Mouse (Mus musculus) layer of hippocampus, postnatal 14 days (tissue): ENCODE measurements around the gene Tmem120b. TPM values are rescaled to one million over a fixed set of nuclear protein-coding genes. Genes with fewer than 3 reads are reported as not detected.

ENCODE experiments used
- DNase-seq, 2 experiments: peaks; one replicate each; pipeline ENCODE4 v3.0.0; 2021 to 2022; ENCODE audit warnings: low spot score in 2 of 2, mixed read lengths in 1 of 2
- total RNA-seq, 2 experiments: library from RNA; stranded (reverse); gene quantifications; 2 replicates each; pipeline ENCODE4 v1.2.3; 2021

Tmem120b gene
- total RNA-seq, 2 experiments from 2014 or later = 20.1 to 20.3 TPM

- DNase-seq = no peak
These were observed 84.7 kb downstream of the Tmem120b start for GRCm38 (mm10) chr5:123152901-123153300.

DNA sequence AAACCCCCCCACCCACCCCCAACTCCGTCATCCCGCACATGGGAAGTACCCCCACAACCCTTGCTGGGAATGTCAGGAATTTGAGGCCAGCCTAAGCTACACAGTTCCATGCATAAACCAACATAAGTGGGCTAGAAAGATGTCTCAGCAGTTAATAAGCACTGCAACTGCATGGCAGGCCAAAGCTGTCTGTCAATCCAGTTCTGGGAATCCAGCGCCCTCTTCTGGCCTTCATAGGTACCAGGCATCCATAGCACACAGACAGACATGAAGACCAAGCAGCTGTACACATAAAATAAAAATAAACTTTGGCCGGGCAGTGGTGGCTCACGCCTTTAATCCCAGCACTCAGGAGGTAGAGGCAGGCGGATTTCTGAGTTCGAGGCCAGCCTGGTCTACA lies 87.2 kb downstream of the Tmem120b start:
- DNase-seq = peak; percentile 68 to 82

DNA sequence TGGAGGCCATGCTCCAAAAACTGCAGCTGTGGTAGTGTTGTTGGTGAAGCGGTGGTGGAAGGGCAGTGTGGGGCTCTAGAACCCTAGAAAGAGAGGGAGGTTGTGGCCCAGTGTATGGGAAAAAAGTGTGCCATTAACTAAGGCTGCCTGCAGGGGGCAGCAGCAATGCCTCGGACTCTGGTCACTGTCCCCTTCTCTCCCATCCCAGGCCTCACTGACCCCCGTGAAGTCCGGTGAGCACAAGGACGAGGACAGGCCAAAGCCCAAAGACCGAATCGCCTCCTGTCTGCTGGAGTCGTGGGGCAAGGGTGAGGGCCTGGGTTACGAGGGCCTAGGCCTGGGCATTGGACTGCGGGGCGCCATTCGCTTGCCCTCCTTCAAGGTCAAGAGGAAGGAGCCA lies 88.5 kb downstream of the Tmem120b start:
- no peak for DNase-seq

DNA sequence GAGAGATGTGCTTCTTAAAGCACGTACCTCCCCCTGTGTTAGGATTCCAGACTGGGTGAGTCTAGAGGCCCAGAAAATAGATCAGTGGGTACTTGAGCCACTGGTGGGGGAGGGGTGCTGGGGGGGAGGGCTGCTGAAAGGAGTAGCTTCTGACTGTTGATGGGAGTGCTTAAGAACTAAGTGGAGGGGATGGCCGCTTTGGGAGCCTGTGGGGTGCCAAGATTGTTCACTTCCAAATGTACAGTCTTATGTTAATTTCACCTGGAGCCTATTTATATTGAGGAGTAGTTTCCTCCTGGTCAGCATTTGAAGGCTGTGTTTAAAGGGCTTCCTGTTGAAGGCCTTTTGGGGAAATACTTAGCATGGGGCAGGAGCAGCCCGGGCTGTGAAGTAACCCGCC lies 89.8 kb downstream of the Tmem120b start:
- no peak for DNase-seq

DNA sequence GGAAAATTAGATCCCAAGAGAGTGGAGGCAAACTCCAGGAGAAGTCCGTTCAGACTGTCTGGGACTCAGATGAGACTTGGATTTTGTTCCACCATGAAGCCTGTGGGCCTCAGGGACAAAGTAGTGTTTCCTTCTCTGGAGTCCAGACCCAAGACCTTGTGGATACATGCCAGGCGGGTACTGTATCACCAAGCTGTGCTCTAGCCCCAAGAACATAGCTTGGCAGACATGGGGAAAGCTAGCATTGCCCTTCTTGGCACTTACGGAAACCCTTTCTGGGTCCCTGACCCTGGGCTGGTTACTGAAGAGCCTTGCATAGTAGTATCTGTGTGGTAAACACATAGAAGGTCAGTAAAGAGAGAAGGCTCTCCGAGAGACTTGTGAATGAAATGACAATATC lies 91.2 kb downstream of the Tmem120b start:
- no peak for DNase-seq

DNA sequence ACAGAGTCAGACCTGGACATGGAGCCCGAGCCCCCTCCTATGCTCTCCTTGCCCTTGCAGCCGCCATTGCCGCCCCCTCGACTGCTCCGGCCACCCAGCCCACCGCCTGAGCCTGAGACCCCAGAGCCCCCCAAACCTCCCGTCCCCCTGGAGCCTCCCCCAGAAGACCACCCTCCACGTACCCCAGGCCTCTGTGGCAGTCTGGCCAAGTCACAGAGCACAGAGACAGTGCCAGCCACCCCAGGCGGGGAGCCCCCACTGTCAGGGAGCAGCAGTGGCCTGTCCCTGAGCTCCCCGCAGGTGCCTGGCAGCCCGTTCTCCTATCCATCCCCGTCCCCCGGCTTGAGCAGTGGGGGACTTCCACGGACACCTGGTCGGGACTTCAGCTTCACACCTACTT lies 91.7 kb downstream of the Tmem120b start:
- DNase-seq = no peak

DNA sequence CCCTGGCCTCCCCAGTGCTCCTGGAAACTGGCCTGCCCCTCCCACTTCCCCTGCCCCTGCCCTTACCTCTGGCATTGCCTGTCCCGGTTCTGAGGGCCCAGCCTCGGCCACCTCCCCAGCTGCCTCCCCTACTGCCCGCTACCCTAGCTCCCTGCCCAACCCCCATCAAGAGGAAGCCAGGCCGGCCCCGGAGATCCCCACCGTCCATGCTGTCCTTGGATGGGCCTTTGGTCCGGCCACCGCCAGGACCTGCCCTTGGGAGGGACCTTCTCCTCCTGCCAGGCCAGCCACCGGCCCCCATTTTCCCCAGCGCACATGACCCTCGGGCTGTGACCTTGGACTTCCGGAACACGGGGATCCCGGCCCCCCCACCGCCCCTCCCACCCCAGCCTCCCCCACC lies 92.1 kb downstream of the Tmem120b start:
- no peak for DNase-seq

- no peak for DNase-seq
These were observed 94.7 kb downstream of the Tmem120b start for GRCm38 (mm10) chr5:123162942-123163341.

DNA sequence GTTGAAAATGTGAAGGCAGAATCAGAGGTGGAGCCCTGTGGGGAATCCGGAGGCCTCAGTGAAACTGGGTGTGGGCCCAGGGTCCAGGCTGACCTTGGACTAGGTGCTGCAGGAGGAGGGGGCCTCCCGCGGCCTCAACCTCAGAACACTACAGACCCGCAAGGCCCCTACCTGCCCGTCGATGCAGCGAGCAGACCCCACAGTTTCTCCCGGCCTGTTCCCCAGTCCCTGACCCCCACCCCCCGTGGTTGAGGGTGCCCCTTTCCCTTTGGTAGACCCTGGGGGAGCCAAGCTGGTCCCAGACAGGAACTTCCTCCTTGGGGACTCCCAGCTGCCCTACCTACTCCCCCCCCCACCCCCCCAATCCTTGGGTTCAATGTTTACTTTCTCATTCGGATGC lies 98.2 kb downstream of the Tmem120b start:
- no peak for DNase-seq

Other genes starting within 250 kb of the Tmem120b start
- gene Anapc5, start 247.1 kb upstream of the Tmem120b start, total RNA-seq = 100 to 1,000 TPM; 215 to 219 TPM
- gene Rnf34, start 218.4 kb upstream of the Tmem120b start, total RNA-seq = 10 to 100 TPM; 47.1 to 53.0 TPM
- gene Kdm2b, start 78.6 kb upstream of the Tmem120b start, total RNA-seq = 10 to 100 TPM; 41.3 to 54.5 TPM
- 10 to 100 TPM; 15.1 to 16.2 TPM for gene Orai1, start 53.3 kb upstream of the Tmem120b start, total RNA-seq
- gene Morn3, start 21.4 kb upstream of the Tmem120b start, total RNA-seq = under 1 TPM; 0.62 to 0.79 TPM
- gene Rhof, start 64.3 kb downstream of the Tmem120b start, total RNA-seq = 10 to 100 TPM; 42.3 to 42.9 TPM
- 10 to 100 TPM; 31.1 to 31.2 TPM for gene Setd1b, start 73.8 kb downstream of the Tmem120b start, total RNA-seq
- gene Psmd9, start 101.0 kb downstream of the Tmem120b start, total RNA-seq = 10 to 100 TPM; 30.9 to 42.8 TPM
- not detected for gene Hpd, start 114.3 kb downstream of the Tmem120b start, total RNA-seq
- gene Wdr66, start 183.7 kb downstream of the Tmem120b start, total RNA-seq = 1 to 10 TPM; 3.7 to 5.4 TPM